Mouse (Mus musculus): ENCODE measurements around the gene Pim2.
"Not testable (repeated sequence)": the region's sequence is repeated elsewhere in the genome, so short reads cannot be mapped to it uniquely, and the experiment has no call there.

Gene Pim2

DNA sequence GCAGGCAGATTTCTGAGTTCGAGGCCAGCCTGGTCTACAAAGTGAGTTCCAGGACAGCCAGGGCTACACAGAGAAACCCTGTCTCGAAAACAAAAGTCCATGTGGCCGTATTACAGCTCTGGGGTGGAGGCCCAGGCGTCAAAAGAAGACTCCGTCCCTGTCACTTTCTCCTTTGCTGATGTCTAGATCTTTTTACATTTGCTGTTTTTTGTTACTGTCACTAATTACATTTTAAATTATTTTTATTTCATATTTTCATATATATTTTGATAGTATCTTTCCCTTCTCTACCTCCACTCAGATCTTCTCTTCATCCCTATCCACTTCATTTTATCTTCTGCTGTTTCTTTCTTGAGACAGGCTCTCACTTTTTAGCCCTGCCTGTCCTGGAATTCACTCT is 29.7 kb downstream of the Pim2 start, which contains the start of gene Gm10491:
Gm10491 (minus strand) TSS at position 101 of the 400 bp plus-strand sequence.
- DNase-seq (ENCODE audit: low spot score), result no peak

DNA sequence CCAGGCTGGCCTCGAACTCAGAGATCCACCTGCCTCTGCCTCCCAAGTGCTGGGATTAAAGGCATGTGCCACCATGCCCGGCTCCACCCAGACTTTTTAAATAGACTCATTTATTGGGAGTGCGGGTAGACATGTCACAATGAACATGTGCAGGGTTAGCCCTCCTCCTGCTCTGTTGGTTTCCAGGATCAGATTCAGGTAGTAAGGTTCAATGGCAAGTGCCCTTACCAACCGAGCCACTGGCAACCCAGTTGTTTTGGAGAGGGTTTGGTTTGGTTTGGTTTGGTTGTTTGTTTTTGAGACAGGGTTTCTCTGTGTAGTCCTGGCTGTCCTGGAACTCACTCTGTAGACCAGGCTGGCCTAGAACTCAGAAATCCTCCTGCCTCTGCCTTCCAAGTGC is 31.2 kb downstream of the Pim2 start, which contains the start of gene Gm10490:
Gm10490 (plus strand) TSS at position 301 of the 400 bp plus-strand sequence.
- DNase-seq (ENCODE audit: low spot score), result not testable (repeated sequence)

DNA sequence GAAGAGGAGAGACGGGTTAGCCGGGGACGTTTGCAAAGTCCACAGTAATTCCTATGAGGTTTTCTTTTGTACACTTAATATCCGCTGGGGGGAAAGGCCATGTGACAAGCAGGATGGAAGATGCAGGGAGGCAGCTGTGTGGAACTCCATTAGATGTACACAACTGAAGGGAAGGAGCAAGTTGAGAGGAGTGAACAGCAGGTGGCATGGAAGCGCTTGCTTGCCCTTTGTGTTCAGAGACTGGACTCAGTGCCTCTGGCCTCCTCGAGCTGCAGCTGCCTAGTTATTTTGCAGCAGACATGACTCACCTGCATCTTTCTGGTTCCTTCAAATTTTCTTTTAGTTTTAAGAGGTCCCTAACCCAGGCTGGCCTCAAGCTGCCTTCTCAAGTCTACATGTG is 32.4 kb downstream of the Pim2 start:
- DNase-seq (ENCODE audit: low spot score), result no peak

GRCm38 (mm10) chrX:7915669-7916068 is 37.6 kb downstream of the Pim2 start:
- not testable (repeated sequence) for DNase-seq (ENCODE audit: low spot score)

GRCm38 (mm10) chrX:7917960-7918359 is 39.9 kb downstream of the Pim2 start:
- not testable (repeated sequence) for DNase-seq (ENCODE audit: low spot score)

DNA sequence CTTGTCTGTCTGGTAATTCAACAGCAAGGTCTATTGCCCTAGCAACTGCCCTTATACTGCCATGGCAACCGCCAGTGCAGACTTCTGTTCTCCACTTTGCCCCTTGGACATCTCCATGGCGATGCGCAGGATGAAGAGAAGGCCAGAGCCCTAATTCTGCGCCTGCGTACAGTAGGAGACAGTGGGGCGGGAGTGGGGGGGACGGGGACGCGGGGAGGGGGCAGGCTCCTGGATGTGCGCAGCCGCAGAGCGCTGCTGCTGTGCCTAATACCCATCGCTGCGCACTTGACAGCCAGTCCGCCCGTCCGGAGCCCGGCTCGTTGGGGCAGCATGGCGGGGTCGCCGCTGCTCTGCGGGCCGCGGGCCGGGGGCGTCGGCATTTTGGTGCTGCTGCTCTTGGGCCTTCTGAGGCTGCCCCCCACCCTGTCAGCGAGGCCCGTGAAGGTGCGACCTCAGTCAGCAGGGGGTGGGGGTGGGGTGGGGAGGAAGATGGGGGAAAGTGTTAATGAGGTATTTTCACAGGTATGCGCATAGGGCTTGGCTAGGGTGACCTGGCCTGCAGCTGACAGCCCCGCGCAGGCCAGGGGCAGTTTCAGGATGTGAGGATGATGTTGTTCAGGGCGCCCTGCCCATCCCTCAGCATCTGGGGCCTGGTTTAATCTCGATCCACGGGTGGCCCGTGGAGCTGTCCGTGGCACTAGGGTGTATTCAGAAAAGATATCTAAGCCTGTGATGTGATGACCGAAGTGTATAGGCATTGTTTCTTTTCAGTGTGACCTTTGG is 41.7 kb downstream of the Pim2 start, which contains the start of gene Pcsk1n:
Pcsk1n (plus strand) TSS at position 222 of the 783 bp plus-strand sequence.
- peak; percentile 29 for DNase-seq (ENCODE audit: low spot score)

DNA sequence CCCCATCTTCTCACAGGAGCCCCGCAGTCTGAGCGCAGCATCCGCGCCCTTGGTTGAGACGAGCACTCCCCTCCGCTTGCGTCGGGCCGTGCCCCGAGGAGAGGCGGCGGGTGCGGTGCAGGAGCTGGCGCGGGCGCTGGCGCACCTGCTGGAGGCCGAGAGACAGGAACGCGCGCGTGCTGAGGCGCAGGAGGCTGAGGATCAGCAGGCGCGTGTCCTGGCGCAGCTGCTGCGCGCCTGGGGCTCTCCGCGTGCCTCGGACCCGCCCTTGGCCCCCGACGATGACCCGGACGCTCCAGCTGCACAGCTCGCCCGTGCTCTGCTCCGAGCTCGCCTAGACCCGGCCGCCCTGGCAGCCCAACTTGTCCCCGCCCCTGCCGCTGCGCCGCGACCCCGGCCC is 44.0 kb downstream of the Pim2 start:
- no peak for DNase-seq (ENCODE audit: low spot score)

DNA sequence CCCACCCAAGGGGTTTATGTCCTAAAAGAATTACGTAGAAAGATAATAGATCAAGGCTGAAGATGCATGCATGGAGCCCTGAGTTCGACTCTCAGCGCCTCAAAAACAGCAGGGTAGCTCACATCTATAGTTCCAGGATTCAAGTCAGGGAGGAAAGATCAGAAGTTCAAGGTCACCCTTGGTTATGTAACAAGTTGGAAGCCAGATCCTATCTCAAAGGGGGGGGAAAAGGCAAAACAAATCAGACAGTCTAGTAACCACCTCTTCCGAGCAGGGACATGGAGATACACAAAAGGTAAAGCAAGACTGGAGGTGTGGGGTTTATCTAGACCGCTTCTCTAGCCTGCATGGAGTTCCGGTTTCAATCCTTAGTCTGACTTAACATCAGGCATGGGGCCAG is 48.2 kb downstream of the Pim2 start:
- DNase-seq (ENCODE audit: low spot score), result no peak

DNA sequence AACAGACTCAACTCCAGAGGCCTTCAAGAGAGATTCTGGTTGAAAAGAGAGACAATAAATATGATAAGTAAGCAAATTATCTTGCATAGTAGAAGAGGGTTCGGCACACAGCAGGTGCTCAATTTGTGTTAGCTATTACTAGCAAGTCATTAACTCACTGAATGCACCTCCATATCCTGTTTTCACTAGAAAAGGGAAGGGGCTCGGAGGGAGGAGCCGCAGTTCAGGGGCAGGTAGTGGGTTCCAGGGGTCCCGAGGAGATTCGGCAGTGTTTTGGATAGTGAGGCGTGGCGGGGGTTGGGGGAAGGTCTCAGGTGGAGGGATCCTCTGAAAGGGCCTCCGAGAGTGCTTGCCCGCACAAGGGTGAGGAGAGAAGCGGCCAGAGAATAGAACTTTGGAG is 49.1 kb downstream of the Pim2 start:
- no peak for DNase-seq (ENCODE audit: low spot score)

DNA sequence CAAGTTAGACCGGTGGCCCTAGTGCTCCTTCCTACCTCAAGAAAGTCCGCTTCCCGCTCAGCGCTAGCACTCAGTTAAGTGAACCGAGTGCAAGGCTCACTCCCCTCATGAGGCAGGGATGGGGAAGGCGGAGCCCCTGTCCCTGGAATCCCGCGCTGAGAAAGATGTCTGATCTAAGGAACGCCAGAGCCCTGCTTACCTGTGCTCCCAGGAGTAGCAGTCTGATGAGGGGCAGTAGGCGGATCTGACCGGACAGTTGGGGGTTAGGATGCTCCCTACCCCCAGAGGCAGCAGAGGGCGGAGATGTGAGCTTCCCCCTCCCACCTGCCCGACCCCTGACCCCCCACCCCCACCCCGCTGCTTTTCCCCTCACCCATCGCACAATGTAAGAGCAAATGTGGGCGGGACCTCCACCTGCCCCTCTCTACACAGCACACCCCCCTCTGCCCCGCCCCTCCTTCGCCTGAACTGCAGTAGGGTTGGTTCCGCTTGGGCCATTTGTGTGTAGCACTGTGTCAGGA is 50.3 kb downstream of the Pim2 start, which contains the start of gene Eras:
Eras (minus strand) TSS at position 338 of the 521 bp plus-strand sequence.
- DNase-seq (ENCODE audit: low spot score), result no peak
